Mouse (Mus musculus): ENCODE data around the gene Il3. TPM values are rescaled to one million over a fixed set of nuclear protein-coding genes. Genes with fewer than 3 reads are reported as not detected.

Gene Il3
- polyA plus RNA-seq, 1 experiment from 2014 or later = not detected

GRCm38 (mm10) chr11:54263405-54264031 lies 3.6 kb downstream of the Il3 start:
- DNase-seq (ENCODE audit: low spot score) (no peak), ATAC-seq (ENCODE audit: low read depth) (no peak)
- no peak overlapping the region for H3K4me2 ChIP-seq (ENCODE audit: low read depth, low read length)
- H3K4me3 ChIP-seq (ENCODE audit: low read depth, low read length) = no peak overlapping the region
- H3K9ac ChIP-seq (ENCODE audit: low read depth, low read length) = no peak overlapping the region
- no peaks in the 10 kb centered on the region for H3K4me1 ChIP-seq (ENCODE audit: control insufficient read depth, insufficient read depth, low read length)
- H3K27ac ChIP-seq (replicated peaks; ENCODE audit: low read depth, low read length) = no peak overlapping the region
- 0 out of 2 replicates have a peak, but pooled peaks cover 5% of the 10 kb centered on the region for H3K9me3 ChIP-seq (ENCODE audit: control insufficient read depth, low read length)
- H3K36me3 ChIP-seq (ENCODE audit: control insufficient read depth, insufficient read depth, low read length) = no peaks in the 10 kb centered on the region
- 0% methylated on average over 1 of the region's 1 CpGs for WGBS
- no peaks in the 10 kb centered on the region for H3K27me3 ChIP-seq (replicated peaks; ENCODE audit: control insufficient read depth, insufficient read depth, low read length)

GRCm38 (mm10) chr11:54256624-54257376 lies 10.3 kb downstream of the Il3 start:
- Histone ChIP-seq H3K9me3 (ENCODE audit: control insufficient read depth, low read length) (0 out of 2 replicates have a peak, but pooled peaks cover 5% of the 10 kb centered on the region), H3K27ac (replicated peaks; ENCODE audit: low read depth, low read length) (no peak overlapping the region), H3K4me1 (ENCODE audit: control insufficient read depth, insufficient read depth, low read length) (no peaks in the 10 kb centered on the region), H3K9ac (ENCODE audit: low read depth, low read length) (no peak overlapping the region), H3K27me3 (replicated peaks; ENCODE audit: control insufficient read depth, insufficient read depth, low read length) (no peaks in the 10 kb centered on the region), H3K36me3 (ENCODE audit: control insufficient read depth, insufficient read depth, low read length) (no peaks in the 10 kb centered on the region), H3K4me3 (ENCODE audit: low read depth, low read length) (no peak overlapping the region), H3K4me2 (ENCODE audit: low read depth, low read length) (no peak overlapping the region)
- ATAC-seq (ENCODE audit: low read depth) (0 out of 2 replicates have a peak, but pooled peaks have one; percentile 53), DNase-seq (ENCODE audit: low spot score) (peak; percentile 84)
- 60% methylated on average over 3 of the region's 3 CpGs for WGBS

GRCm38 (mm10) chr11:54254114-54254513 lies 13.0 kb downstream of the Il3 start:
- Histone ChIP-seq H3K4me3 (ENCODE audit: low read depth, low read length) (no peak overlapping the region), H3K4me1 (ENCODE audit: control insufficient read depth, insufficient read depth, low read length) (no peaks in the 10 kb centered on the region), H3K27ac (replicated peaks; ENCODE audit: low read depth, low read length) (no peak overlapping the region), H3K36me3 (ENCODE audit: control insufficient read depth, insufficient read depth, low read length) (no peaks in the 10 kb centered on the region), H3K9ac (ENCODE audit: low read depth, low read length) (no peak overlapping the region), H3K27me3 (replicated peaks; ENCODE audit: control insufficient read depth, insufficient read depth, low read length) (no peaks in the 10 kb centered on the region), H3K9me3 (ENCODE audit: control insufficient read depth, low read length) (no peaks in the 10 kb centered on the region), H3K4me2 (ENCODE audit: low read depth, low read length) (no peak overlapping the region)
- WGBS = 60% methylated on average over 4 of the region's 4 CpGs
- DNase-seq (ENCODE audit: low spot score) (peak; percentile 24), ATAC-seq (ENCODE audit: low read depth) (no peak)

- 88% methylated on average over 11 of the region's 11 CpGs for WGBS
- DNase-seq (ENCODE audit: low spot score) (no peak), ATAC-seq (ENCODE audit: low read depth) (no peak)
- no peaks in the 10 kb centered on the region for H3K36me3 ChIP-seq (ENCODE audit: control insufficient read depth, insufficient read depth, low read length)
- no peaks in the 10 kb centered on the region for H3K27me3 ChIP-seq (replicated peaks; ENCODE audit: control insufficient read depth, insufficient read depth, low read length)
- no peaks in the 10 kb centered on the region for H3K4me1 ChIP-seq (ENCODE audit: control insufficient read depth, insufficient read depth, low read length)
- H3K4me3 ChIP-seq (ENCODE audit: low read depth, low read length) = no peak overlapping the region
- no peak overlapping the region for H3K27ac ChIP-seq (replicated peaks; ENCODE audit: low read depth, low read length)
- no peak overlapping the region for H3K9ac ChIP-seq (ENCODE audit: low read depth, low read length)
- no peak overlapping the region for H3K4me2 ChIP-seq (ENCODE audit: low read depth, low read length)
- H3K9me3 ChIP-seq (ENCODE audit: control insufficient read depth, low read length) = no peaks in the 10 kb centered on the region
These were observed 16.5 kb downstream of the Il3 start for GRCm38 (mm10) chr11:54250575-54250974.

- Histone ChIP-seq H3K4me2 (ENCODE audit: low read depth, low read length) (no peak overlapping the region), H3K36me3 (ENCODE audit: control insufficient read depth, insufficient read depth, low read length) (no peaks in the 10 kb centered on the region), H3K9ac (ENCODE audit: low read depth, low read length) (no peak overlapping the region), H3K9me3 (ENCODE audit: control insufficient read depth, low read length) (no peaks in the 10 kb centered on the region), H3K27ac (replicated peaks; ENCODE audit: low read depth, low read length) (no peak overlapping the region), H3K4me1 (ENCODE audit: control insufficient read depth, insufficient read depth, low read length) (no peaks in the 10 kb centered on the region), H3K27me3 (replicated peaks; ENCODE audit: control insufficient read depth, insufficient read depth, low read length) (no peaks in the 10 kb centered on the region), H3K4me3 (ENCODE audit: low read depth, low read length) (no peak overlapping the region)
- 64% methylated on average over 3 of the region's 3 CpGs for whole genome bisulfite sequencing
- DNase-seq (ENCODE audit: low spot score) (no peak), ATAC-seq (ENCODE audit: low read depth) (no peak)
These were observed 17.3 kb downstream of the Il3 start for GRCm38 (mm10) chr11:54249748-54250147.

- DNase-seq (ENCODE audit: low spot score) = no peak
- Histone ChIP-seq H3K9me3 (ENCODE audit: control insufficient read depth, low read length) (no peaks in the 10 kb centered on the region), H3K9ac (ENCODE audit: low read depth, low read length) (no peak within 1 kb of the TSS), H3K36me3 (ENCODE audit: control insufficient read depth, insufficient read depth, low read length) (no peaks in the 10 kb centered on the region), H3K4me3 (ENCODE audit: low read depth, low read length) (no peak within 1 kb of the TSS), H3K4me1 (ENCODE audit: control insufficient read depth, insufficient read depth, low read length) (no peaks in the 10 kb centered on the region), H3K27me3 (replicated peaks; ENCODE audit: control insufficient read depth, insufficient read depth, low read length) (no peaks in the 10 kb centered on the region), H3K27ac (replicated peaks; ENCODE audit: low read depth, low read length) (no peak within 1 kb of the TSS), H3K4me2 (ENCODE audit: low read depth, low read length) (no peak within 1 kb of the TSS)
- WGBS = 65% methylated on average over 11 of the region's 11 CpGs
- no peak for ATAC-seq (ENCODE audit: low read depth)
These were observed 17.9 kb downstream of the Il3 start, which contains the start of gene Csf2 for GRCm38 (mm10) chr11:54248940-54249717. TSS of gene Csf2 (minus strand) at chr11:54249667.

GRCm38 (mm10) chr11:54247251-54247950 lies 19.7 kb downstream of the Il3 start:
- no peak overlapping the region for H3K27ac ChIP-seq (replicated peaks; ENCODE audit: low read depth, low read length)
- H3K4me3 ChIP-seq (ENCODE audit: low read depth, low read length) = no peak overlapping the region
- no peak overlapping the region for H3K9ac ChIP-seq (ENCODE audit: low read depth, low read length)
- no peaks in the 10 kb centered on the region for H3K27me3 ChIP-seq (replicated peaks; ENCODE audit: control insufficient read depth, insufficient read depth, low read length)
- DNase-seq (ENCODE audit: low spot score) (peak; percentile 5), ATAC-seq (ENCODE audit: low read depth) (no peak)
- no peaks in the 10 kb centered on the region for H3K4me1 ChIP-seq (ENCODE audit: control insufficient read depth, insufficient read depth, low read length)
- no peaks in the 10 kb centered on the region for H3K9me3 ChIP-seq (ENCODE audit: control insufficient read depth, low read length)
- H3K4me2 ChIP-seq (ENCODE audit: low read depth, low read length) = no peak overlapping the region
- WGBS = 57% methylated on average over 10 of the region's 10 CpGs
- H3K36me3 ChIP-seq (ENCODE audit: control insufficient read depth, insufficient read depth, low read length) = no peaks in the 10 kb centered on the region

- no peaks in the 10 kb centered on the region for H3K36me3 ChIP-seq (ENCODE audit: control insufficient read depth, insufficient read depth, low read length)
- H3K27me3 ChIP-seq (replicated peaks; ENCODE audit: control insufficient read depth, insufficient read depth, low read length) = no peaks in the 10 kb centered on the region
- no peak overlapping the region for H3K27ac ChIP-seq (replicated peaks; ENCODE audit: low read depth, low read length)
- WGBS = 53% methylated on average over 6 of the region's 6 CpGs
- no peaks in the 10 kb centered on the region for H3K4me1 ChIP-seq (ENCODE audit: control insufficient read depth, insufficient read depth, low read length)
- H3K9me3 ChIP-seq (ENCODE audit: control insufficient read depth, low read length) = no peaks in the 10 kb centered on the region
- no peak overlapping the region for H3K4me3 ChIP-seq (ENCODE audit: low read depth, low read length)
- DNase-seq (ENCODE audit: low spot score) = peak; percentile 14
- no peak overlapping the region for H3K4me2 ChIP-seq (ENCODE audit: low read depth, low read length)
- H3K9ac ChIP-seq (ENCODE audit: low read depth, low read length) = no peak overlapping the region
- ATAC-seq (ENCODE audit: low read depth) = no peak
These were observed 22.6 kb downstream of the Il3 start for GRCm38 (mm10) chr11:54244465-54244864.
